Mouse (Mus musculus): ENCODE measurements at regions not wholly inside any gene's neighbourhood (a gene's known extent, or its start where the extent isn't known, plus 50 kb on each side); places are given as distances from the start of the nearest gene placed in this dataset.

DNA sequence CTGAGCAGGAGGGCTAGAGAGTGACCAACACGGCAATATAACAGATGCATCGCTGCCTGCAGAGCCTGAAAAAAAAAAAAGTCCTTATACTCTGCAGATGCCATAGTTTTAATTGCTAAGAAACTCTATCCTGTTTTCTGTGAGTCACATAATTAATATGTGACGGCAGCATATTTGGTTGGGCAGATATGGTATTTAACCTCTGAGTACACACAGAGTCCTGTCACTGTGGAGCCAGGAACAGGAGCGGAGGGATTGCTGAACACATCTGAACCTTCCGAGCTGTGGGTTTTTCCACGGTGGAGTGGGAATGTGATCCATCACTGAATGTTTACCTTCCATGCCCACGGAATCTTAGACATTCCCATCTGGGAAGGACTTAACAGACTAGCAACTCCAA is 208.7 kb upstream of the Gm12728 start:
- Histone ChIP-seq H3K27ac (ENCODE audit: low read depth, low read length) (no peak overlapping the region), H3K4me1 (replicated peaks; ENCODE audit: control insufficient read depth, insufficient read depth, low read length) (no peaks in the 10 kb centered on the region), H3K27me3 (ENCODE audit: control insufficient read depth, insufficient read depth, low read length) (no peaks in the 10 kb centered on the region), H3K9me3 (ENCODE audit: control insufficient read depth, low read length) (no peaks in the 10 kb centered on the region), H3K9ac (ENCODE audit: low read depth, low read length) (no peak overlapping the region), H3K36me3 (ENCODE audit: control insufficient read depth, insufficient read depth, low read length) (no peaks in the 10 kb centered on the region), H3K4me3 (ENCODE audit: low read depth, low read length) (no peak overlapping the region), H3K4me2 (replicated peaks; ENCODE audit: low read depth, low read length) (no peak overlapping the region)
- ATAC-seq (ENCODE audit: low FRiP score) (no peak), DNase-seq (ENCODE audit: low spot score) (no peak)
- 76% methylated on average over 7 of the region's 7 CpGs for WGBS

DNA sequence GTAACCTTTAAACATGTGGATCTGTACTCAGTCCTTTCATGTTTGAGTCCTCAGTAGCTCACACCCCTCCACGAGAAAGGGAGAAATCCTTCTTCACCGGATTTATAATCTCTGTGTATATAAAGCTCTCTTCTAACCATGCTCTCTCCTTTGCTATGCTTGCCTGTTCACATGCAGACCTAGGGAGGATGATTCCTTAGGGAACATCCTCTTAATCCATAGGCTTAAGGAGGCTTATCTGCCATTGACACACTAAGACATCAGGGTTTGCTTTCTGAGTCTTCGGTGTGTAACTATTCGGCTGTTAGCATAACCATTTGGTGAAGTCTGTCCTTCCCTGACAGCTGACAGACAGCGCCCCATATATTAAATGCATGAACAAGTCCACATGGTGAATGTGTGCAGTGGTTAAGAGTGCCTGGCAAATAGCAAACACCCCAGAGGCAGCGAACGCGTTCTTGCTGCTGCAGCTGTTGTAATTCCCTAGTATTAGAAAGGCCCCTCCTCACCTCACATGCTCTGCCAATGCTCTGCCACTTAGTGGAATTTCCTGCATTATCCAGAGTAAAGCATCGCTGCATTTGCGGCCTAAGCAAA is 205.2 kb upstream of the Gm12728 start:
- no peak overlapping the region for H3K4me2 ChIP-seq (replicated peaks; ENCODE audit: low read depth, low read length)
- ATAC-seq (ENCODE audit: low FRiP score) (no peak), DNase-seq (ENCODE audit: low spot score) (no peak)
- no peaks in the 10 kb centered on the region for H3K36me3 ChIP-seq (ENCODE audit: control insufficient read depth, insufficient read depth, low read length)
- 86% methylated on average over 10 of the region's 10 CpGs for WGBS
- H3K9ac ChIP-seq (ENCODE audit: low read depth, low read length): no peak overlapping the region
- H3K4me1 ChIP-seq (replicated peaks; ENCODE audit: control insufficient read depth, insufficient read depth, low read length): no peaks in the 10 kb centered on the region
- no peaks in the 10 kb centered on the region for H3K9me3 ChIP-seq (ENCODE audit: control insufficient read depth, low read length)
- no peaks in the 10 kb centered on the region for H3K27me3 ChIP-seq (ENCODE audit: control insufficient read depth, insufficient read depth, low read length)
- H3K4me3 ChIP-seq (ENCODE audit: low read depth, low read length): no peak overlapping the region
- no peak overlapping the region for H3K27ac ChIP-seq (ENCODE audit: low read depth, low read length)

DNA sequence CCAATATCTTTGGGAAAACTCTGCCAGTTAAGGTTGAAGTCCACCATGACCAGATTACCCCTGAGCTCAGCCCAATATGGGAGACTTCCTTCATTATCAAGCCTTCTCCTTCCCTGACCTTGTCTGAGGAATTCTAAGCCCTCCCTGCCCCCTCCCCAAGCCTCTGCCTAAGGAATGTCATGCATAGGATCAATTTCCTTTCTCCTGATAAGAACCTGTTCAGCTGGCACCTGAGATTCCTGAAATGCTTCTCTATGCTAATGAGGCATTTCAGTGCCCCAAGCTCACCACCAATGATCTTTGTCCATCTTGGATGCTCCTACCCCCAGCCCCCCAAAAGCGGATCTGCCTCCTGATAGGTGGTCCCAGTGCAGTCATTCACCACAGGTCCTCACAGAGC is 186.0 kb upstream of the Gm12728 start:
- H3K4me1 ChIP-seq (replicated peaks; ENCODE audit: control insufficient read depth, insufficient read depth, low read length): no peaks in the 10 kb centered on the region
- no peaks in the 10 kb centered on the region for H3K36me3 ChIP-seq (ENCODE audit: control insufficient read depth, insufficient read depth, low read length)
- no peak overlapping the region for H3K9ac ChIP-seq (ENCODE audit: low read depth, low read length)
- WGBS: 83% methylated on average over 1 of the region's 1 CpGs
- no peak overlapping the region for H3K27ac ChIP-seq (ENCODE audit: low read depth, low read length)
- DNase-seq (ENCODE audit: low spot score) (no peak), ATAC-seq (ENCODE audit: low FRiP score) (no peak)
- H3K4me2 ChIP-seq (replicated peaks; ENCODE audit: low read depth, low read length): no peak overlapping the region
- no peak overlapping the region for H3K4me3 ChIP-seq (ENCODE audit: low read depth, low read length)
- no peaks in the 10 kb centered on the region for H3K9me3 ChIP-seq (ENCODE audit: control insufficient read depth, low read length)
- H3K27me3 ChIP-seq (ENCODE audit: control insufficient read depth, insufficient read depth, low read length): no peaks in the 10 kb centered on the region

DNA sequence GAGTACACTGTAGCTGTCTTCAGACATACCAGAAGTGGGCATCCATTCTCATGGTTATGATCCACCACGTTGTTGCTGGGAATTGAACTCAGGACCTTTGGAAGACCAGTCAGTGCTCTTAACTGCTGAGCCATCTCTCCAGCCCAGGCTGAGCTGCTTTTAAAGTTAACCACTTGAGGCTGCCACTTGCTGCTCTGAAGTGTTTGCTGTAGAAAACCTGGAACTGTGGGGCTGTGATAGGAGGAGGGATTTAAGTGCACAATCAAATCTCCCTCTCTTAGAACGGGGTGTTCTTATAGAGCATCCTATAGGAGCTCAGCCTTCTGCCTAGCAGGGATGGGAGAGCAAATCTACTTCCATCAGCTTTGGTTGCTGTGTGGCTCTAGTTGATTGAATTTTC is 185.1 kb upstream of the Gm12728 start:
- no peak overlapping the region for H3K4me2 ChIP-seq (replicated peaks; ENCODE audit: low read depth, low read length)
- DNase-seq (ENCODE audit: low spot score): no peak
- no peak for ATAC-seq (ENCODE audit: low FRiP score)
- H3K9me3 ChIP-seq (ENCODE audit: control insufficient read depth, low read length): no peaks in the 10 kb centered on the region
- WGBS: 85% methylated on average over 2 of the region's 2 CpGs
- H3K36me3 ChIP-seq (ENCODE audit: control insufficient read depth, insufficient read depth, low read length): no peaks in the 10 kb centered on the region
- H3K4me3 ChIP-seq (ENCODE audit: low read depth, low read length): no peak overlapping the region
- H3K9ac ChIP-seq (ENCODE audit: low read depth, low read length): no peak overlapping the region
- H3K27ac ChIP-seq (ENCODE audit: low read depth, low read length): no peak overlapping the region
- H3K27me3 ChIP-seq (ENCODE audit: control insufficient read depth, insufficient read depth, low read length): no peaks in the 10 kb centered on the region
- no peaks in the 10 kb centered on the region for H3K4me1 ChIP-seq (replicated peaks; ENCODE audit: control insufficient read depth, insufficient read depth, low read length)

DNA sequence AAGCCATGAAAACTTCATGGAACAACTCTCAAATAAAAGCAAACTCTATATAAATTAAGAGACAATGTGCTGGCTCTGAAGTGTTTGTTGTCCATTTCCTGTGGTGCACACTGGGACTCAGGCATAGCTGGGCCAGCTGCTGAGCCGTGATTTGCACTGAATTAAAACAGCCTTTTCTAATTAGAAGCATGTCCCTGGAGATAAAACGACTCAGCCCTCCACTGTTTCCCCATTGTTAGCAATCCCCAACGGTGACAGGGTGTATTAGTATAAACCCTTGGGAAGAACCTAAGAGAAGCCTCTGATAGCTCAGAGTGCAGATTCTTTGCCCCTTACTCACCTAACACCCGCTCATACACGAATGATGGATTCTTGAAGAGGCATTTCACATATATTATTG is 182.9 kb upstream of the Gm12728 start:
- WGBS: 19% methylated on average over 5 of the region's 5 CpGs
- Histone ChIP-seq H3K9me3 (ENCODE audit: control insufficient read depth, low read length) (no peaks in the 10 kb centered on the region), H3K27ac (ENCODE audit: low read depth, low read length) (no peak overlapping the region), H3K36me3 (ENCODE audit: control insufficient read depth, insufficient read depth, low read length) (no peaks in the 10 kb centered on the region), H3K4me2 (replicated peaks; ENCODE audit: low read depth, low read length) (no peak overlapping the region), H3K4me1 (replicated peaks; ENCODE audit: control insufficient read depth, insufficient read depth, low read length) (no peaks in the 10 kb centered on the region), H3K27me3 (ENCODE audit: control insufficient read depth, insufficient read depth, low read length) (no peaks in the 10 kb centered on the region), H3K4me3 (ENCODE audit: low read depth, low read length) (no peak overlapping the region), H3K9ac (ENCODE audit: low read depth, low read length) (no peak overlapping the region)
- ATAC-seq (ENCODE audit: low FRiP score) (peak; percentile 38; the same call in 1 of the 2 replicates), DNase-seq (ENCODE audit: low spot score) (peak; percentile 25)

DNA sequence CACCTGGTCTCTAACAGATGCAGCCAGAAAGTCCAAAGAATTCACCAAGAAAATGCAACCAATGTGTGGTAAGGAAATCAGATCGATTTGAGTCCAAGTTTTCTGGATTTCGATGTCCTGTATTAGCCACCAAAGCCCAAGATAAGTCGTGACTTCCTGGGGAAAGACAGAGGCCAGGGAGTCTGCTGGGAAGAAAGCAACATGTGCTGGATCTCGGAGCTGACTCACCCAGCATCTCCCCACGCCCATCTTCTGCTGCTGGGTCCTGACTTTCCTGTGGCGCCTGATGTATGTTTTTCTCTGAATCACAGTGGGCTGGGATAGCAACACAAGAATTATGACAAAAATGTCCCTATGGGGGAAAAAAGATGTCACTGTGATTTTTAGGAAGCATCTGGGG is 178.8 kb upstream of the Gm12728 start:
- H3K27ac ChIP-seq (ENCODE audit: low read depth, low read length): no peak overlapping the region
- no peaks in the 10 kb centered on the region for H3K27me3 ChIP-seq (ENCODE audit: control insufficient read depth, insufficient read depth, low read length)
- no peak for ATAC-seq (ENCODE audit: low FRiP score)
- 83% methylated on average over 6 of the region's 6 CpGs for WGBS
- no peaks in the 10 kb centered on the region for H3K9me3 ChIP-seq (ENCODE audit: control insufficient read depth, low read length)
- no peak overlapping the region for H3K9ac ChIP-seq (ENCODE audit: low read depth, low read length)
- no peak overlapping the region for H3K4me2 ChIP-seq (replicated peaks; ENCODE audit: low read depth, low read length)
- no peak overlapping the region for H3K4me3 ChIP-seq (ENCODE audit: low read depth, low read length)
- DNase-seq (ENCODE audit: low spot score): no peak
- H3K4me1 ChIP-seq (replicated peaks; ENCODE audit: control insufficient read depth, insufficient read depth, low read length): no peaks in the 10 kb centered on the region
- H3K36me3 ChIP-seq (ENCODE audit: control insufficient read depth, insufficient read depth, low read length): no peaks in the 10 kb centered on the region

DNA sequence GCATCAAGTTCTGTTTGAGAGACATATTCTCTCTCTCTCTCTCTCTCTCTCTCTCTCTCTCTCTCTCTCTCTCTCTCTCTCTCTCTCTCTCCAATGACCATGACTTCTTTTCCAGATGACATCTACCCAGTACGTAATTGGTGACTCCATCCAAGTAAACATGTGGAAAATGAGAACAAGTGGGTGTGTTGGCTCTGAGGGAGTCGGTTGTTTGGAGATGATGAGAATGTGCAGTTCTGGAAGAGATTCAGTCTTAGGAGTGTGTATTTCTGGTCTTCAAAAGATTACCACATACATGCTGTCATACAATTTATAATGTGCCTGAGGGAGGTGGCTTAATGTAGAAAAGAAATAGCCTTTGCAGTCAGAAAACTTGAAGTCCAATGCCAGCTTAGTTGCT is 175.3 kb upstream of the Gm12728 start:
- no peaks in the 10 kb centered on the region for H3K9me3 ChIP-seq (ENCODE audit: control insufficient read depth, low read length)
- H3K27ac ChIP-seq (ENCODE audit: low read depth, low read length): no peak overlapping the region
- no peaks in the 10 kb centered on the region for H3K27me3 ChIP-seq (ENCODE audit: control insufficient read depth, insufficient read depth, low read length)
- H3K4me3 ChIP-seq (ENCODE audit: low read depth, low read length): no peak overlapping the region
- H3K4me2 ChIP-seq (replicated peaks; ENCODE audit: low read depth, low read length): no peak overlapping the region
- WGBS: 88% methylated on average over 2 of the region's 2 CpGs
- no peak overlapping the region for H3K9ac ChIP-seq (ENCODE audit: low read depth, low read length)
- no peaks in the 10 kb centered on the region for H3K36me3 ChIP-seq (ENCODE audit: control insufficient read depth, insufficient read depth, low read length)
- H3K4me1 ChIP-seq (replicated peaks; ENCODE audit: control insufficient read depth, insufficient read depth, low read length): no peaks in the 10 kb centered on the region
- DNase-seq (ENCODE audit: low spot score): no peak
- ATAC-seq (ENCODE audit: low FRiP score): no peak

DNA sequence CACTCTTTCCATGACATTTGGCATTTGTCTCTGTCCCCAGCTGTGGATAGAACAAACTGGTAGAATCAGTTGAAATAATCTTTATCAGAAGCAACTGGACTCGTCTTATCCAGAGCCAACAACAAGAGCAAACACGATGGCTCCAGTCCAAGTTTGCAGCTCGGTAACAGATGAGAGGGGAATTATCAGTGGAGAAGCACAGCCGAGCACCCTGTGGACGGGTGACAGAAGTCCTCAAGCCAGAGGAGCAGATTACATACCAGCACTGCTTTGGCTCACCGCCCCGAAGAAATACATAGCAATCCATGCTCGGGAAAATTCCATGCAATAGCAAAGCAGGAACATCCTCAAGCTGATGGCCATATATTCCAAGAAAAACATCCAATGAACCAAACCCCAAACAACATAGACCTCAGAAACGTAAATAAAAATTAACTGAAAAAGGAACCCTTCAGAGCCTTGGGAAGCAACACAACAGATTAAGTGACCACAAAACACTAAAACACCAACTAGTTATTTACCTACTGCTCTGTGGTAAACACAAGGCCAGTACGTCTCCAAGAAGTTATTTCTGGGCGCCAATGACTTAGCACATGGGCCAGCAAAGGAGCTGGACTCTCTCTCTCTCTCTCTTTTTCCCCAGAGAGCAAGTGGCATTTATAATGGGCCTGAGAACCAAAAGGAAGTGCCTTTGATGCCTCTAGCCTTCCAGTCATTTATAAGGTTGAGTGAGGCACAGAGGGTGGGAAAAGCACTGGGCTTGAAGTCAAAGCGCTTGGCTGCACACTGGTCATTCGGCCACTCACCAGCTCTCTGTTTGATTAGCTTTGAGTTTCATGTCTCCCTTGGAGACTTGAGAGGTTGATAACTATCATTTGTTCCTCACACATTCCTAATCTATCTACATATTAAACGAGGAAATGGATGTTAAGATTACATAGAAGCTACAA is 163.0 kb upstream of the Gm12728 start:
- WGBS: 86% methylated on average over 14 of the region's 14 CpGs
- no peak overlapping the region for H3K4me2 ChIP-seq (replicated peaks; ENCODE audit: low read depth, low read length)
- DNase-seq (ENCODE audit: low spot score) (no peak), ATAC-seq (ENCODE audit: low FRiP score) (no peak)
- no peak overlapping the region for H3K9ac ChIP-seq (ENCODE audit: low read depth, low read length)
- no peaks in the 10 kb centered on the region for H3K36me3 ChIP-seq (ENCODE audit: control insufficient read depth, insufficient read depth, low read length)
- no peaks in the 10 kb centered on the region for H3K9me3 ChIP-seq (ENCODE audit: control insufficient read depth, low read length)
- H3K4me3 ChIP-seq (ENCODE audit: low read depth, low read length): no peak overlapping the region
- H3K27me3 ChIP-seq (ENCODE audit: control insufficient read depth, insufficient read depth, low read length): no peaks in the 10 kb centered on the region
- no peak overlapping the region for H3K27ac ChIP-seq (ENCODE audit: low read depth, low read length)
- H3K4me1 ChIP-seq (replicated peaks; ENCODE audit: control insufficient read depth, insufficient read depth, low read length): no peaks in the 10 kb centered on the region

DNA sequence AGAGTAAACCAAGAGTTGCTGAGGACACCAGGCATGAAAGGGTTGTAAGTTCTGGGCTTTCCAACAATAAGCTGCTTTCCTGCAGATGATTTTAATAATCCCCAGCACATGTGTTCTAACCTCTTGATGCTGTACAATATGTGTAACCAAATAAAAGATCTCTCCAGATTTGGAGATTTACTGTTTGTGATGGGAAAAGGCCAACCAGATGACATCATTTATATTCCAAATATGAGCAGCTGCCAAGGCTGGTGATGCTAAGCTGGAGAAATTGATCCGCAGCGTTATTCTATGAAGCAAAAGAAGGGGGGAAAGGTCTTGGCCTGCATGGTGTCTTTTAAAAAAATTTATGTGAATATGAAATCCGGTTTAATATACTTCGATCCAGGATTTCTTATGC is 160.1 kb upstream of the Gm12728 start:
- Histone ChIP-seq H3K4me3 (ENCODE audit: low read depth, low read length) (no peak overlapping the region), H3K36me3 (ENCODE audit: control insufficient read depth, insufficient read depth, low read length) (no peaks in the 10 kb centered on the region), H3K9ac (ENCODE audit: low read depth, low read length) (no peak overlapping the region), H3K9me3 (ENCODE audit: control insufficient read depth, low read length) (no peaks in the 10 kb centered on the region), H3K4me2 (replicated peaks; ENCODE audit: low read depth, low read length) (no peak overlapping the region), H3K27ac (ENCODE audit: low read depth, low read length) (no peak overlapping the region), H3K4me1 (replicated peaks; ENCODE audit: control insufficient read depth, insufficient read depth, low read length) (no peaks in the 10 kb centered on the region), H3K27me3 (ENCODE audit: control insufficient read depth, insufficient read depth, low read length) (no peaks in the 10 kb centered on the region)
- ATAC-seq (ENCODE audit: low FRiP score) (no peak), DNase-seq (ENCODE audit: low spot score) (no peak)
- WGBS: 94% methylated on average over 4 of the region's 4 CpGs

Measured in hindbrain, embryonic 11.5 days (tissue).